Mouse (Mus musculus) olfactory bulb, adult 2 months (tissue): ENCODE measurements around the gene Psd. TPM values are rescaled to one million over a fixed set of nuclear protein-coding genes. Genes with fewer than 3 reads are reported as not detected.

Experiments used
- H3K27ac ChIP-seq: fragments of 200-500 bp; 2 replicates; pipeline ENCODE4 v1.5.1; 2012; ENCODE audit warnings: low read depth, low read length; ENCODE audit not compliant: insufficient read depth
- H3K4me1 ChIP-seq: fragments of 200-500 bp; 2 replicates; pipeline ENCODE4 v1.6.1; 2012; ENCODE audit warnings: low read length; ENCODE audit not compliant: control insufficient read depth, insufficient read depth
- H3K4me3 ChIP-seq: fragments of 200-500 bp; 2 replicates; pipeline ENCODE4 v1.5.1; 2012; ENCODE audit warnings: mild to moderate bottlenecking, low read depth, low read length, moderate library complexity; ENCODE audit not compliant: insufficient read depth
- CTCF ChIP-seq: fragments of 200-500 bp; IDR thresholded peaks from 2 replicates; pipeline ENCODE4 v1.5.1; 2012; ENCODE audit warnings: low read depth, mild to moderate bottlenecking, low read length, moderate library complexity; ENCODE audit not compliant: insufficient read depth
- POLR2A ChIP-seq: fragments of 200-500 bp; IDR thresholded peaks from 2 replicates; pipeline ENCODE4 v1.6.1; 2012; ENCODE audit warnings: mild to moderate bottlenecking, low read depth, low read length, moderate library complexity; ENCODE audit not compliant: insufficient read depth
- WGBS: fragments of 180-500 bp; shearing (Covaris S2); methylation state at CpG from one replicate; pipeline ENCODE4 v1.1.7; 2018; 5-methylcytosine and 5-hydroxymethylcytosine counted together
- polyA plus RNA-seq: library from polyadenylated mRNA; stranded (reverse); fragments of >200 nt; gene quantifications from 2 replicates; pipeline ENCODE4 v1.2.4, GENCODE M21; 2012; ENCODE audit warnings: low replicate concordance; ENCODE audit not compliant: missing spikeins, insufficient read depth, insufficient read length

Psd gene
- polyA plus RNA-seq, 1 experiment = not detected

DNA sequence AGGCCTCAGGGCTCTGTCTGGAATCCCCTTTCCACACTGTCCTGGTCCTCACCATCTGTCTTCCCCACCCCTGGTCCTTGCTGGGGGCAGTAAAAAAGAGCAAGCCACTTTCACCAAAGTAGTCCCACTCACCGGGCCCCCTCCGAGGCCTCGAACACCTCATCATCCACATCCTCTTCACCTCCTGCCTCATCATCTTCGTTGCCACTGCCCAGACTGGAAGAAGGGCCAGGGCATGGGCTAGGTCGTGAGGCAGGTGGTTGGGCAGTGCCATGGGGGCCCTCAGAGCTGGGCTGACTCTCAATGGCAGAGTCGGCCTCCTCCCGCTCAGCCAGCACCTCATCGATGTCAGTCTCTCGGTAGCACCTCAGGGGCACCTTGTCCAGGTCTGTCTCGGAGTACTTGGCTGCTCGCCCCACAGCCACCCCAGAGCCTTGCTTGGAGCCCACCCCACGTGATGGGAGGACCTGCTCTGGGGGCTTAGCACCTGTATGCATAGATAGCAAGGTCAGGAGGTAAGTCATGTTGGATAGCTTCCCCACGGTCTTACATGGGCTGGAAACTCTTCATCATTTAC lies 3.9 kb downstream of the Psd start:
- H3K4me3 ChIP-seq = no peak overlapping the region
- peak overlapping the region; percentile 79 for H3K27ac ChIP-seq
- peaks cover 68% of the 10 kb centered on the region for H3K4me1 ChIP-seq
- TF ChIP-seq CTCF (no peak), POLR2A (no peak)
- 58% methylated on average over 13 of the region's 13 CpGs for WGBS

DNA sequence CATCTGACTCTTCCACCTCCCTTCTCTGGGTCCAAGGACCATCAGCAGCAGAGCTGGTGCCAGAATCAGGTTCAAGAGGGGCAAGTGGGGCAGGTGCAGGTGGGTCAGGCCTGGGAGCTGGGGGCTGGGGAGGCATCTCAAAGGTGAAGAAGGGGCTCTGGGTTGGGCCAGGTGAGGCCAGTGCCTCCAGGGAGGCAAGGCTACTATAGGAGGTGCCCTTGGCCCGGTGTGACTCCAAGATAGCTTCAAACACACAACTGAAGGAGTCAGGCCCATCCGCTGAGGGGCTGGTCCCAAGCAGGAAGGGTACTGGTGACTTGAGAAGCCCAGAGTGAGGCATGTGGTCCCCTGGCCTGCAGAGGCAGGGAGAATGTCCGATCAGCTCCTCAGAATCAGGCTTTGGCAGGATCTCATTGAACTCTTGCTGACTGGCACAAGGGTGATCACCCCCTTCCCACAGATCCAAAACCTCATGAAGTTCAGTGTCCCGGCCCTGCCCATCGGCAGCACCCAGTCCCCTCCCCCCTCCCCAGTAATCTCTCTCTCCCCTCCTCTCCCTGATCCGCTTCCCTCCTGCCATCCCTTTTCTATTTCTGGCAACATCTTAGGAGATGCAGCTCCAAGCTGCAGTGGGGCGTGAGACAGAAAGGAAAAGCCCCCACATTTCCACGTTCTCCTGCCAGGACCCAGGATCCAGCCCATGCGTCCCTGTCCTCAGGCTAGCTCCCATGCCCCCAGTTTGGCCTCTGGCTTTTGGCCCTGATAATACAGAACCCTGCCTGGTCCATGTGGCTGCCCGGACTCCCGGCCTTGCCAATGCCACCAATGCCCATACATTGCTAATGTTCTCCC lies 4.6 kb downstream of the Psd start:
- Histone ChIP-seq H3K4me1 (peaks cover 68% of the 10 kb centered on the region), H3K4me3 (peak overlapping the region; percentile 6; the same call in 1 of the 2 replicates)
- WGBS = 26% methylated on average over 11 of the region's 11 CpGs

DNA sequence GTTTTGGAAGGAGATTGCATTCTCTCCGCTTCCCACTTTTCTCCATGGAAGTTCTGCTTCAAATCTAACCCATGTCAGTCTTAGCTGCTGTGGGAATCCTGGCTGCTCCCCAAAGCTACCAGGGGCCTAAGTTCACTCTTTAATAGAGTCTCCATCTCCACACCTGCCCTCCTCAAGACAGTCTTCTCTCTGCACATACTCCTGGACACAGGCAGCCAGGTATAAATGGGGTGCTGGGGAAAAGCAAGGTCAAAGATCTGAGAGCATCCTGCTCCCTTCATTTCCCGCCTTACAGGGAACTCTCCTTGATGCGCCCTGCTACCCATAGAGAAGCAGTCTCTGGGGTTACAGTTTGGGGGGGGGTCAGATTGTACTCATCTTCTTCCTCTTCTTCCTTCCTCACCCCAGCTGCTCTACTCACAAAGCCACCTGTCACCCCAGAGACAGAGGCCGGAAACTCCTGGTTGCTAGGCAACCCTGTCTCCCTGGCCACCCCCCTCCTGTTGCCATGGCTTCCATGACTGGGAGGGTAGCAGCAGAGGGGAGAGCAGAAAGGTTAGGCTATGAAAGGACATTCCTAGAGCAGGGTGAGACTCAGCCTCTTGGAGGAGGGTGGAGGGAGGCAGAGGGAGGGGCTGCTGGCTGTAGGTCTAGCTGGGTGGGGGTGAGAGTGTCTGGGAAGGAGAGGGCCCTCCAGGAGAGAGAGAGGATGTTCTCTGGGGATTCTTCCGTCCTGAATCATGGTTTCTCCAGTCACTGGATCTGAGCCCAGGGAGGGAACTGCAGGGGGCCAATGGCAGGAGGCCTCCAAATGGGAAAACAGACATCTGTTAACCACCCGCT lies 5.6 kb downstream of the Psd start:
- TF ChIP-seq POLR2A = 0 out of 2 replicates have a peak, but pooled peaks have one; percentile 20
- no peak for TF ChIP-seq CTCF
- H3K4me3 ChIP-seq = no peak overlapping the region; the same call in 1 of the 2 replicates
- peak overlapping the region; percentile 90 for H3K27ac ChIP-seq
- H3K4me1 ChIP-seq = peaks cover 78% of the 10 kb centered on the region
- WGBS = 17% methylated on average over 6 of the region's 6 CpGs

More for the DNA sequence above, 4.6 kb downstream of the Psd start:
- H3K27ac ChIP-seq = peak overlapping the region; percentile 90
- TF ChIP-seq CTCF = no peak
- no peak for TF ChIP-seq POLR2A

DNA sequence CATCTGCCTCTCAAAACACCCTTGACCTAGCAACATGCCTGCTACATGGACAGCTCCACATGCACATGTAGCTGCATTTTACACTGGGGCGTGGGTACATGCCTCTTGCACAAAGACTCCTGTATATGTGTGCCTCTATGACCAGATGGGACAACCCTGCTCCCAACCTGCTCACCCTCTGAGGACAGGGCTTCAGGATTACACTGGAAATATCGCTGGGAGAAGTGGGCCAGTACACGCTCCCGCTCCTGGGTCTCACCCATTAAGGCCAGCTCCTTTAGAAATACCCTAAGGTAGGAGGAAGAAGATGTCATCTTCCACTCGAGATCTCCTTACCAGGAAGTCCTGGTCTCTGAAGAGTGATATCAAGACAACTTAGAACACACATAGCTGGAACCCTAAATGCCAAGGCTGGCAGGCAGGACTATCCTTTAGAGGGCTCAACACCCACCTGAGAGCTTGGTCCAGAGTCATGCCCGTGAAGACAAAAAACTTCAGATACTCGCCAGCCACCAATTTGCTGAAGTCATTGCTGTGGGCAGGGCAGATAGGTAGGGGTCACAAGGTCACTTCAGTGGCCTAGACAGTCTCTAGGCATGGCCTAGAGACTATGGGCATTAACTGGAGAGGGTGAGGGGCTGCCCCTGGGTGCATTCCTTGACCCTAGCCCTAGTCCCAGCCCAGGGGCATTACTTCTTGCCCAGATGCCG lies 6.7 kb downstream of the Psd start:
- TF ChIP-seq POLR2A (no peak), CTCF (no peak)
- Histone ChIP-seq H3K27ac (peak overlapping the region; percentile 90), H3K4me3 (no peak overlapping the region), H3K4me1 (peaks cover 86% of the 10 kb centered on the region)
- WGBS = 77% methylated on average over 8 of the region's 8 CpGs

DNA sequence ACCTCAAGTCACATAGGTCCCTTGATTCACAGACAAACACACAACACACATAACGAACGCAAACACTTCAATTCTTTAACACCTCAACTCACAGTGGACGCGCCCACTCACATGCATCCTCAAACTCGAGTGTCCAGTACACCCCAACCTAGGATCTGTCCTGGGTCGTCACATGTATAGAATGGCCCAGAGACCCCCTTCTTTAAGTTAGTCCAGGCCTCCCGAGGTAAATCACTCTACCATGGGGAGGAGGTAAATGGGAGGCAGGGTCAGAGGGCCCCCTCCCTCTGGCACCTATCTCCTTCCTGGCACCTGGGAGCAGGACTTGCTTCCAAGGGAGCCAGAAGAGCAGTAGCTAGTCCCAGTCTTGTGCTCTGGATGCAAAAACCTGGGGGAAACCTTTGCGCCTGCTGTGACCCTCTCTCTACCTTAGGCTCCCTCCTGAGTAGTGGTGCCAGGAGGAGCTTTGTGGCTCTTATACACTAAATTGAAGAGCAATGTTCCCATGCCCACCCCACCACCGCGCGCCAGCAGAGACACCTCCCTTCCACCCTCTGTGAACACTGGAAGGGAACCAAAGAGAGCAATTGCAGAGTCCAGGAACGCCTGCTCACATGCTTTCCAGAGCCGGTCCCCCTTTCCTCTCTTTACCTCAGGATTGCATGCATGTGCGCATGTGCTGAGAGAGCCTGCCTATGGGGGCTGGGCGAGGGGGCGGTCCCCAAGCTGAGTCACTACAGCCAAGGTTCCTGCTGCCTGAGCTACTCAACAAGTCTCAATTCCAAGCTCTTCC lies 8.2 kb downstream of the Psd start:
- WGBS = 9% methylated on average over 16 of the region's 16 CpGs
- TF ChIP-seq CTCF (no peak), POLR2A (peak; percentile 48; the same call in 1 of the 2 replicates)
- peak overlapping the region; percentile 95 for H3K27ac ChIP-seq
- peaks cover 82% of the 10 kb centered on the region for H3K4me1 ChIP-seq
- peak overlapping the region; percentile 96 for H3K4me3 ChIP-seq

DNA sequence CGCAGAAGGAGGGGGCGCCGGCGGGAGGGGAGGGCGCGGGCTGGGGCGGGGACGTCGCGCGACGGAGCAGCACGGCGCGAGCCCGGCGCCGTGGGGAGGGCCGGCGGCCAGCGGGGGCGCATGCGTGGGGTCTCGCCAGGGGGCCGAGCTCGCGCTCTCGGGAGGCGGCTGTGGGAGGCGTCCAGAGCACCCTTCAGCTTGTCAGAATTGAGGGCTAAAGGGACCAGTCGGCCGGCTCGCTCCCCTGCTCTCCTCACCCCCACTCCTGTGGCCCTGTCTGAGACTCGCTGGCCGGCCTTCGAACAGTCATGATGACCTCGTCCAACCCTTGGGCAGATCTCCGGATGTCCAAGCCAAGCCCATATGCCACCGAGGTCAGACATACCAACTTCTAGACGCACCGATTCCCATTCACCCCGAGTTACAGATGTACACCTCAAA lies 8.9 kb downstream of the Psd start:
- WGBS = under 1% methylated on average over 38 of the region's 42 CpGs
- peak overlapping the region; percentile 95 for H3K27ac ChIP-seq
- peak overlapping the region; percentile 96 for H3K4me3 ChIP-seq
- H3K4me1 ChIP-seq = peaks cover 76% of the 10 kb centered on the region
- TF ChIP-seq POLR2A = peak; percentile 27; the same call in 1 of the 2 replicates
- TF ChIP-seq CTCF = no peak

DNA sequence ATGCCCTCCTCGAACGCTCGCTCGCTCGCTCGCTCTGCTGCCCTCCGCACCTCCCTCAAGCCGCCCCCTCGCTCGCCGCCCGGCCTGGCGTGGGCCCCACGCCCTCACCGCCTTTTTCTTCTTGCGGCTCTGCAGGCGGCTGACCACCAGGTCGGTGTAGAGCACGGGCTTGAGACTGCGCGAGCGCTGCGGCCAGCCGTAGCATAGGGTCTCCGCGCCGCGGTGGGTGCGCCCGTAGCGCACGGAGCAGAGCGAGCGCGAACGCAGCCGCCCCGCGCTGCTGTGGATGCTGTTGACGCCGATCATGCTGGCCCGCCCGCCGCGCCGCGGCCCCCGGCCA lies 9.4 kb downstream of the Psd start:
- Histone ChIP-seq H3K4me3 (peak overlapping the region; percentile 96), H3K27ac (peak overlapping the region; percentile 78), H3K4me1 (peaks cover 71% of the 10 kb centered on the region)
- TF ChIP-seq POLR2A (no peak), CTCF (no peak)
- WGBS = 2% methylated on average over 47 of the region's 48 CpGs
